ENCODE assay signal across 7 mouse cellular contexts in the genomic region with DNA sequence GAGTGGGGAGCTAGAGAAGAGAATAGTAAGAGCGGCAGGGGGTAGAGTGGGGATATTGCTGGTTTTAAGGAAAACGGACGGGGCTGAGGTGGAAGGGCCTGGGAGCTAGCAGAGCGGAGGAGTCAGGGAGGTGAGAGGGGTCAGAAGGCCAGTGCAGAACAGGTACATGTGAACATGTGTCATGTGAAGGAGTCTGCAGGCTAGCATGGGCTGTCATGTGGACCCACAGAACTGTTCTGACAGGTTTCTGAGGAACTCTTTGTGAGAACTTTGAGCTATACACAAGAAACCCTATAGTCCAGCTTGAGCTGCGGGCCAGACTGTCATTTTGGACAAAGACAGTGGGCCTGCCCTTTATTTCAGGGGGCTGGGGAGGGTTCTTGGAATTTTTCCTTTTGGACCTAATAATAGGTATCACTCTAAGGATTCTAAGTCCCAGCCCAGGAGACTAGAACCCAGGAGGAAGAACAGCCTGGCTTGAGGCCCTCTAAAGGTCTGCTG. TPM values are rescaled to one million over a fixed set of nuclear protein-coding genes. Genes with fewer than 3 reads are reported as not detected.
DNase-seq lines count a peak whose midpoint lies in the region; ATAC-seq lines count a peak whose summit lies in the region.

A gene (plus strand): TSS at position 451 of the 501 bp plus-strand sequence.

- no peak for ATAC-seq in forebrain, embryonic 14.5 days
- no peak for ATAC-seq in limb, embryonic 15.5 days (ENCODE audit: insufficient number of reproducible peaks, low FRiP score, low TSS enrichment, low read depth)
- no peak for ATAC-seq in stomach, embryonic 14.5 days (ENCODE audit: insufficient number of reproducible peaks, insufficient read depth, low FRiP score, low read depth)
- no peak for ATAC-seq in granulocyte monocyte progenitor cell, adult 5-6 weeks (replicated peaks; ENCODE audit: poor library complexity, severe bottlenecking)

- no peaks in the 10 kb centered on the region for H3K4me1 ChIP-seq in forebrain, embryonic 14.5 days (ENCODE audit: control insufficient read depth, insufficient read depth, low read length)
- H3K4me1 ChIP-seq in limb, embryonic 15.5 days: peaks cover 12% of the 10 kb centered on the region
- H3K4me1 ChIP-seq in stomach, embryonic 14.5 days (ENCODE audit: control insufficient read depth, insufficient read depth, low read length): peaks cover 15% of the 10 kb centered on the region

- H3K27ac ChIP-seq in forebrain, embryonic 14.5 days (ENCODE audit: low read depth, low read length): no peak within 1 kb of the TSS
- H3K27ac ChIP-seq in limb, embryonic 15.5 days: no peak within 1 kb of the TSS
- H3K27ac ChIP-seq in stomach, embryonic 14.5 days (ENCODE audit: low read length): peak within 1 kb of the TSS; percentile 63; the same call in 1 of the 2 replicates

- H3K36me3 ChIP-seq in forebrain, embryonic 14.5 days (ENCODE audit: control insufficient read depth, insufficient read depth, low read length): peaks cover 5% of the 10 kb centered on the region; the same call in 1 of the 2 replicates
- peaks cover 11% of the 10 kb centered on the region for H3K36me3 ChIP-seq in limb, embryonic 15.5 days
- no peaks in the 10 kb centered on the region for H3K36me3 ChIP-seq in stomach, embryonic 14.5 days (ENCODE audit: control insufficient read depth, insufficient read depth, low read length)

- peak within 1 kb of the TSS; percentile 2; the same call in 1 of the 2 replicates for H3K4me3 ChIP-seq in forebrain, embryonic 14.5 days (ENCODE audit: low read depth, low read length)
- peak within 1 kb of the TSS; percentile 2; the same call in 1 of the 2 replicates for H3K4me3 ChIP-seq in limb, embryonic 15.5 days
- H3K4me3 ChIP-seq in stomach, embryonic 14.5 days (ENCODE audit: low read depth, low read length): peak within 1 kb of the TSS; percentile 6

- H3K4me2 ChIP-seq in forebrain, embryonic 14.5 days (ENCODE audit: low read length): peak within 1 kb of the TSS; percentile 40
- H3K4me2 ChIP-seq in limb, embryonic 15.5 days: peak within 1 kb of the TSS; percentile 30
- H3K4me2 ChIP-seq in stomach, embryonic 14.5 days (replicated peaks; ENCODE audit: low read depth, low read length): peak within 1 kb of the TSS; percentile 38

- WGBS in forebrain, embryonic 14.5 days: 50% methylated on average over 5 of the region's 5 CpGs
- WGBS in limb, embryonic 15.5 days: 59% methylated on average over 5 of the region's 5 CpGs
- WGBS in stomach, embryonic 14.5 days: 67% methylated on average over 5 of the region's 5 CpGs

- H3K9me3 ChIP-seq in forebrain, embryonic 14.5 days (replicated peaks; ENCODE audit: control insufficient read depth, low read length): no peaks in the 10 kb centered on the region
- H3K9me3 ChIP-seq in limb, embryonic 15.5 days: no peaks in the 10 kb centered on the region
- H3K9me3 ChIP-seq in stomach, embryonic 14.5 days (ENCODE audit: control insufficient read depth, low read depth, low read length): no peaks in the 10 kb centered on the region

- H3K9ac ChIP-seq in forebrain, embryonic 14.5 days (ENCODE audit: low read length): peak within 1 kb of the TSS; percentile 13; the same call in 1 of the 2 replicates
- no peak within 1 kb of the TSS for H3K9ac ChIP-seq in limb, embryonic 15.5 days
- no peak within 1 kb of the TSS; the same call in 1 of the 2 replicates for H3K9ac ChIP-seq in stomach, embryonic 14.5 days (replicated peaks; ENCODE audit: low read depth, low read length)

- H3K27me3 ChIP-seq in forebrain, embryonic 14.5 days (replicated peaks; ENCODE audit: control insufficient read depth, insufficient read depth, low read length): no peaks in the 10 kb centered on the region
- no peaks in the 10 kb centered on the region for H3K27me3 ChIP-seq in limb, embryonic 15.5 days
- no peaks in the 10 kb centered on the region for H3K27me3 ChIP-seq in stomach, embryonic 14.5 days (ENCODE audit: control insufficient read depth, insufficient read depth, low read length)

- peak; percentile 33 for DNase-seq in thymus, postnatal 4 days
- DNase-seq in thymus, postnatal 14 days: no peak
- DNase-seq in forebrain, embryonic 14.5 days (ENCODE audit: low spot score): no peak
- no peak for DNase-seq in urinary bladder, postnatal 25 days (ENCODE audit: low spot score)

RNA-seq across cellular contexts. Expression of the gene that starts here (rescaled TPM):
- polyA plus RNA-seq in forebrain, embryonic 14.5 days (2014; fragmentation: Nextera tagmentation; extraction: Ambion mirVana): 0.65 and 1.6 TPM in 2 replicates
- 3.9 and 4.1 TPM in 2 replicates for polyA plus RNA-seq in limb, embryonic 15.5 days (2015; fragmentation: Nextera tagmentation; extraction: Ambion mirVana)
- polyA plus RNA-seq in stomach, embryonic 14.5 days (2014; fragmentation: Nextera tagmentation; extraction: Ambion mirVana): 16.0 and 18.3 TPM in 2 replicates
- 7.0 and 10.9 TPM in 2 replicates for total RNA-seq in granulocyte monocyte progenitor cell, adult 5-6 weeks (2014; fragmentation: Nextera tagmentation)
- 3.8 and 10.4 TPM in 2 replicates for total RNA-seq in granulocyte monocyte progenitor cell, adult 5-6 weeks (2017)
